Mouse (Mus musculus) liver, postnatal 0 days (tissue): ENCODE measurements around the gene Irs2. TPM values are rescaled to one million over a fixed set of nuclear protein-coding genes. Genes with fewer than 3 reads are reported as not detected.

Experiments
- ATAC-seq: fragments of 200-750 bp; cut with Nextera tagmentation; 2 replicates; pipeline ENCODE4 v1.8.0; 2017; ENCODE audit warnings: mild to moderate bottlenecking, moderate library complexity
- DNase-seq: peaks from one replicate; pipeline ENCODE4 v3.0.0-alpha.2; 2016
- H3K27ac ChIP-seq: fragments of 300-500 bp; sonication (generic); 2 replicates; pipeline ENCODE4 v1.5.1; 2014; ENCODE audit warnings: antibody characterized with exemption, moderate library complexity, mild to moderate bottlenecking, low read depth
- H3K27me3 ChIP-seq: fragments of 300-500 bp; sonication (generic); 2 replicates; pipeline ENCODE4 v1.6.1; 2014; ENCODE audit warnings: low read length, control low read depth, mixed read lengths; ENCODE audit not compliant: insufficient read depth
- H3K36me3 ChIP-seq: fragments of 300-500 bp; sonication (generic); replicated peaks from 2 replicates; pipeline ENCODE4 v1.6.1; 2014; ENCODE audit warnings: mild to moderate bottlenecking, control low read depth, low read length, moderate library complexity, mixed read lengths; ENCODE audit not compliant: insufficient read depth
- H3K4me1 ChIP-seq: fragments of 300-500 bp; sonication (generic); 2 replicates; pipeline ENCODE4 v1.6.1; 2014; ENCODE audit warnings: antibody characterized with exemption, mild to moderate bottlenecking, control low read depth; ENCODE audit not compliant: insufficient read depth
- H3K4me2 ChIP-seq: fragments of 300-500 bp; sonication (generic); 2 replicates; pipeline ENCODE4 v1.6.1; 2014; ENCODE audit warnings: low read depth, mild to moderate bottlenecking, low read length, moderate library complexity, mixed read lengths
- H3K4me3 ChIP-seq: fragments of 300-500 bp; sonication (generic); 2 replicates; pipeline ENCODE4 v1.5.1; 2014; ENCODE audit warnings: low read depth, low read length
- H3K9ac ChIP-seq: fragments of 300-500 bp; sonication (generic); replicated peaks from 2 replicates; pipeline ENCODE4 v1.6.1; 2014; ENCODE audit warnings: mild to moderate bottlenecking, moderate library complexity
- H3K9me3 ChIP-seq: fragments of 300-500 bp; sonication (generic); 2 replicates; pipeline ENCODE4 v1.6.1; 2016; ENCODE audit warnings: mild to moderate bottlenecking, control low read depth, low read length, mixed read lengths
- CTCF ChIP-seq: sonication (generic); IDR thresholded peaks from 2 replicates; pipeline ENCODE4 v1.5.1; 2016; ENCODE audit warnings: antibody characterized with exemption, low read depth
- EP300 ChIP-seq: IDR thresholded peaks from 2 replicates; pipeline ENCODE4 v1.6.1; 2016; ENCODE audit warnings: antibody characterized with exemption, low read depth, mild to moderate bottlenecking
- WGBS: fragments of 180-500 bp; shearing (Covaris S2); extraction: QIAGEN DNeasy Blood & Tissue Kit; methylation state at CpG from one replicate; pipeline ENCODE4 v1.1.7; 2014; ENCODE audit not compliant: insufficient replicate concordance; 5-methylcytosine and 5-hydroxymethylcytosine counted together
- polyA plus RNA-seq: library from polyadenylated mRNA; unstranded; fragments of >200 nt; fragmentation: Nextera tagmentation; extraction: Ambion mirVana; gene quantifications from 2 replicates; pipeline ENCODE4 v1.2.1, GENCODE M21; 2015

Irs2 gene
- polyA plus RNA-seq, 1 experiment from 2014 or later = 5.7 TPM

DNA sequence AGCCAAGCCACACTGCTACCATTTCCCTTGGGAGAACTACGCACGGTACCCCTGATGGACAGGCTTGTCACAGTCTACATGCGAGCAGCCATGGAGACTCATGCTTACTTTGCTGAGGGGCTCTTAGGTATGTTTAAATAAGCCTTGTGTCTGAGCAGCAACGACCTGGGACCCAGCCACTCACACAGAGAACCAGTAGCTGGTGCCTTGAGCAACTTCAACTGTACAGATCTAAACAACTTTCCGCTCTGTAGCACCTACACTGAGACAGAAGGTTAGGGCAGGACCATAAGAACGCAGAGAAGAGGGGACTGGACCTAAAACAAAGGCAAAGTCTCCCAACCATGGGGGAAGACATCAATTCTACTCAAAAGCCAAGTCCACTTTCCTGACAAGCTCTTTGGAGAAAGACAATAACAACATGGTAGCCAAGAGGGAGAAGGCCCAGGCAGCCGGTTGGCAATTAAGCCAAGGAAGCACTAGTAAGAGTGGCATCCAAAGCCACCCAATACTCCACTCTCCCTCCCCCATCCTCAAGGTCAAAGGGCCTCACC is 4.3 kb downstream of the Irs2 start:
- ATAC-seq (no peak), DNase-seq (no peak)
- Histone ChIP-seq H3K9ac (peak overlapping the region; percentile 90), H3K4me1 (peaks cover 23% of the 10 kb centered on the region), H3K27ac (peak overlapping the region; percentile 99), H3K4me2 (peak overlapping the region; percentile 82), H3K4me3 (peak overlapping the region; percentile 72), H3K27me3 (no peaks in the 10 kb centered on the region), H3K9me3 (no peaks in the 10 kb centered on the region), H3K36me3 (peaks cover 34% of the 10 kb centered on the region)
- no peak for TF ChIP-seq EP300
- TF ChIP-seq CTCF = no peak
- WGBS = 46% methylated on average over 7 of the region's 7 CpGs

DNA sequence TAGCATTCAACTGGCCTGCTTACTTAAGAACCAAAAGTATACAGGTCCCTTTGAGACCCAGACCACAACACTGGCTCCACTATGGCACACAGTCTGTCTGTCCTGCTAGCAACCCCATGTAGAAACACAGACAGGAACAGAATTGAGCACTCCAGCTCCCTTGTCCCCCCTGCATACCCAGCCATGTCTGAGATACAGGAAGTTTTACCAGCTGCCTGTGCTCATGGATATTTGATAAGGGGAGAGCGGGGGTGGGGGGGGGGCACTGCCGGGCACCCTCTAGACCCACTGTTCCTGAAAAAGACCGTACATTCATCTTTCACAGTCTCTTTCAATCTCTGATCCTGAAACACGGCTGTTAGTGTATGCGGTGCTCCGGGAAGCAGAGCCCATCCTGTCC is 5.0 kb downstream of the Irs2 start:
- no peaks in the 10 kb centered on the region for H3K27me3 ChIP-seq
- TF ChIP-seq EP300 (no peak), CTCF (no peak)
- peak overlapping the region; percentile 99 for H3K27ac ChIP-seq
- H3K4me1 ChIP-seq = peaks cover 23% of the 10 kb centered on the region
- peaks cover 38% of the 10 kb centered on the region for H3K36me3 ChIP-seq
- H3K9me3 ChIP-seq = no peaks in the 10 kb centered on the region
- peak overlapping the region; percentile 72 for H3K4me3 ChIP-seq
- WGBS = 44% methylated on average over 6 of the region's 6 CpGs
- peak overlapping the region; percentile 82 for H3K4me2 ChIP-seq
- ATAC-seq (no peak), DNase-seq (no peak)
- H3K9ac ChIP-seq = peak overlapping the region; percentile 90

DNA sequence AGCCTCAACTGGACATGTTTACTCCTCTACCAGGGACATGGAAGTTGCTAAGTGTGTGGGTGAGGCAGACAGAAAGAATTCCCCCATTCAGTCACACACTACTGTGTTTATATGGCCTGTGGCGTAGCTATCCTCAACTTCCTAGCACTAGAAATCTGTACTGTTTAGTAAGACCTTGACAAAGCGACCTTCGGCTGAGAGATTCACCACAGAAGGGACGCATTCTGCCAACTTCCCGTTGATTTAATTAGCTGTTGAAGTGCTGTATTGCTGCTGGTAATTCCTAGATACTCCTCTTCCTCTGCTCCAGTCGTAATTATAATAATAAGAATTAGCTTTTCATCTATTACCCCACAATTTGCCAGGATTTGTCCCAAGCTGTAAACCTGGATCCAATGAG is 5.4 kb downstream of the Irs2 start:
- H3K36me3 ChIP-seq = peaks cover 40% of the 10 kb centered on the region
- DNase-seq (no peak), ATAC-seq (no peak)
- peak overlapping the region; percentile 90 for H3K9ac ChIP-seq
- H3K4me3 ChIP-seq = peak overlapping the region; percentile 72
- peaks cover 25% of the 10 kb centered on the region for H3K4me1 ChIP-seq
- H3K4me2 ChIP-seq = peak overlapping the region; percentile 82
- H3K27ac ChIP-seq = peak overlapping the region; percentile 99
- H3K27me3 ChIP-seq = no peaks in the 10 kb centered on the region
- H3K9me3 ChIP-seq = no peaks in the 10 kb centered on the region
- TF ChIP-seq CTCF = no peak
- no peak for TF ChIP-seq EP300
- 43% methylated on average over 6 of the region's 6 CpGs for WGBS

DNA sequence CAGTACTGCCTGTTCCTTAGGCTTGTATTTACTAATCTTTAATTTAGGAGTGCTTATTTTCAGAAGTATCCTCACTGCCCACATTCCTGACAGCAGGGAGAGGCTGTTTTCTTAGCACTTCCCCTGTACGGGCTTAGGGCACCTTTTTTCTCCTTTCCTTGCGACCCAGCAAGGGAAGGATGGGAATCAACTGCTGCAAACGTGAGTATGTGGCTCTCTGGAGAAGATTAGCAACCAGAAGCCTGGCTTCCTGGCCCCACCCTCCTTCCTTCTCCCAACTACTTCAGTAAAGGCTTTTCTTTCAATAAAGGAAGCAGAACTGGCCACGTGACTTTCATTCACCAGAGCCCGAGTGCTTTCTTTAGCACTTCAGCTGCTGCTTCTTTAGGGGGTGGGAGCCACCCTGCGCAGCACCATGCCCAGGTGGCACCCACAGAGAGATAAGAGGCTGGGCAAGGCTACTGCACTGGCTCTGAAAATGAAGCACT is 7.2 kb downstream of the Irs2 start:
- peak overlapping the region; percentile 90 for H3K9ac ChIP-seq
- peaks cover 42% of the 10 kb centered on the region for H3K36me3 ChIP-seq
- DNase-seq = peak; percentile 41
- peak overlapping the region; percentile 82 for H3K4me2 ChIP-seq
- peak overlapping the region; percentile 72 for H3K4me3 ChIP-seq
- no peaks in the 10 kb centered on the region for H3K9me3 ChIP-seq
- peaks cover 37% of the 10 kb centered on the region for H3K4me1 ChIP-seq
- no peaks in the 10 kb centered on the region for H3K27me3 ChIP-seq
- 0 out of 2 replicates have a peak, but pooled peaks have one; percentile 12 for ATAC-seq
- H3K27ac ChIP-seq = peak overlapping the region; percentile 53
- TF ChIP-seq CTCF (no peak), EP300 (no peak)
- WGBS = 1% methylated on average over 6 of the region's 6 CpGs

DNA sequence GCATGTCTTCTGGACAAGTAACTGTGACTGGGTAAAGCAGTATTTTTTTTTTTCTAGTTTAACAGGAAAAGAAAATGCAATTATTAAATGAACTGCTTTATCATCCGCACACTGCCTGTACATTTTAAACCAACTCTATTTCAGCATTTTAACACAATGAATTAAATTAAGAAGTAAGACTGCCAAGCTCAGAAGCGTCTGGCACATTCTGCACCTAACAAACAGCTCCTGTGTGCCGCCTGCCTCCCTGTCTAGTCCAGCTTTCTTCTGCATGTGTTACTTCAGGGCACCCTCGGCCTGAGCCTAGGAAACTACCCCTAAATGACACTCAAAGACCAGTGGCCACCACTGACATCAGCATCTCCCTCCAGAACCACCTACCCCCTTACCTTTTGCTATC is 8.7 kb downstream of the Irs2 start:
- 75% methylated on average over 4 of the region's 4 CpGs for WGBS
- peak overlapping the region; percentile 72; the same call in 1 of the 2 replicates for H3K4me3 ChIP-seq
- H3K27ac ChIP-seq = no peak overlapping the region
- peaks cover 46% of the 10 kb centered on the region for H3K4me1 ChIP-seq
- peak overlapping the region; percentile 82 for H3K4me2 ChIP-seq
- TF ChIP-seq CTCF = no peak
- TF ChIP-seq EP300 = no peak
- H3K9me3 ChIP-seq = no peaks in the 10 kb centered on the region
- DNase-seq = no peak
- peaks cover 41% of the 10 kb centered on the region for H3K36me3 ChIP-seq
- no peak for ATAC-seq
- H3K27me3 ChIP-seq = no peaks in the 10 kb centered on the region
- no peak overlapping the region; the same call in 1 of the 2 replicates for H3K9ac ChIP-seq

DNA sequence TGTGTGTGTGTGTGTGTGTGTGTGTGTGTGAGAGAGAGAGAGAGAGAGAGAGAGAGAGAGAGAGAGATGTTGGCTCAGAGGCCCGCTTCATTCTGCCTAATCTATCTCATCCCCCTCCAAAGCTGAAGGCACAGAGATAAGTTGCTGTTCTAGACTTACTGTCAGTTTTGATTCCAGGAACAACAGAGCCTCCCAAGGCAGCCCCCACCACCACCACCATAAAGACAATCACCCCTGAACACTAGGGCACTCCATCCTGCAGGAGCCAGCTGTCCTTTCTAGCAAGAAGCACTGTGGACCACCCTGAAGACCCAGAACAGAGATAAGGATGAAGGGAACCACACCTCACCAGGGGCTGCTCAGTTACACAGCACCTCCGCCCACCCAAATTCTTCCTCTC is 12.0 kb downstream of the Irs2 start:
- Histone ChIP-seq H3K4me1 (peaks cover 48% of the 10 kb centered on the region), H3K4me2 (peak overlapping the region; percentile 41), H3K4me3 (no peak overlapping the region), H3K27me3 (no peaks in the 10 kb centered on the region), H3K9me3 (no peaks in the 10 kb centered on the region), H3K36me3 (peaks cover 49% of the 10 kb centered on the region), H3K9ac (no peak overlapping the region), H3K27ac (peak overlapping the region; percentile 48; the same call in 1 of the 2 replicates)
- 65% methylated on average over 2 of the region's 2 CpGs for WGBS
- ATAC-seq = peak; percentile 56
- TF ChIP-seq CTCF (no peak), EP300 (0 out of 2 replicates have a peak, but pooled peaks have one; percentile 19)
- DNase-seq = no peak
